Mouse (Mus musculus) midbrain, postnatal 0 days (tissue): Measurements from ENCODE around the gene 2310011J03Rik. TPM values are rescaled to one million over a fixed set of nuclear protein-coding genes. Genes with fewer than 3 reads are reported as not detected.
A peak's percentile ranks its signal among the peaks of the same experiment; 100 is the strongest.

Source experiments
- ATAC-seq: fragments of 200-750 bp; cut with Nextera tagmentation; 2 replicates; pipeline ENCODE4 v1.8.0; 2017; ENCODE audit warnings: moderate number of reproducible peaks, mild to moderate bottlenecking, moderate TSS enrichment, moderate library complexity; ENCODE audit not compliant: low FRiP score
- DNase-seq: peaks from one replicate; pipeline ENCODE4 v3.0.0-alpha.2; 2015; ENCODE audit warnings: low spot score
- H3K27ac ChIP-seq: fragments of 300-500 bp; sonication (generic); 2 replicates; pipeline ENCODE4 v1.5.1; 2014; ENCODE audit warnings: low read depth, mild to moderate bottlenecking, low read length, mixed read lengths
- H3K27me3 ChIP-seq: fragments of 300-500 bp; sonication (generic); 2 replicates; pipeline ENCODE4 v1.6.1; 2014; ENCODE audit warnings: low read length, control low read depth, mixed read lengths; ENCODE audit not compliant: insufficient read depth
- H3K36me3 ChIP-seq: fragments of 300-500 bp; sonication (generic); 2 replicates; pipeline ENCODE4 v1.6.1; 2014; ENCODE audit warnings: low read length, control low read depth, mixed read lengths; ENCODE audit not compliant: insufficient read depth
- H3K4me1 ChIP-seq: fragments of 300-500 bp; sonication (generic); 2 replicates; pipeline ENCODE4 v1.6.1; 2014; ENCODE audit warnings: mild to moderate bottlenecking, control low read depth, antibody characterized with exemption, low read length, mixed read lengths; ENCODE audit not compliant: insufficient read depth
- H3K4me2 ChIP-seq: fragments of 300-500 bp; sonication (generic); 2 replicates; pipeline ENCODE4 v1.6.1; 2014; ENCODE audit warnings: low read depth, mild to moderate bottlenecking, low read length, mixed read lengths; ENCODE audit not compliant: poor library complexity, severe bottlenecking
- H3K4me3 ChIP-seq: fragments of 300-500 bp; sonication (generic); 2 replicates; pipeline ENCODE4 v1.5.1; 2014; ENCODE audit warnings: low read depth, mild to moderate bottlenecking, low read length, moderate library complexity
- H3K9ac ChIP-seq: fragments of 300-500 bp; sonication (generic); replicated peaks from 2 replicates; pipeline ENCODE4 v1.6.1; 2014; ENCODE audit warnings: mild to moderate bottlenecking, low read length, moderate library complexity, mixed read lengths; ENCODE audit not compliant: poor library complexity, severe bottlenecking
- H3K9me3 ChIP-seq: fragments of 300-500 bp; sonication (generic); 2 replicates; pipeline ENCODE4 v1.6.1; 2016; ENCODE audit warnings: low read length, control low read depth
- CTCF ChIP-seq: IDR thresholded peaks from 2 replicates; pipeline ENCODE4 v1.5.1; 2016; ENCODE audit warnings: antibody characterized with exemption, mild to moderate bottlenecking
- WGBS: fragments of 180-500 bp; shearing (Covaris S2); extraction: QIAGEN DNeasy Blood & Tissue Kit; methylation state at CpG from one replicate; pipeline ENCODE4 v1.1.7; 2014; 5-methylcytosine and 5-hydroxymethylcytosine counted together
- polyA plus RNA-seq: library from polyadenylated mRNA; unstranded; fragments of >200 nt; fragmentation: Nextera tagmentation; extraction: Ambion mirVana; gene quantifications from 2 replicates; pipeline ENCODE4 v1.2.1, GENCODE M21; 2015
- total RNA-seq: library from RNA; depleted of rRNA; stranded (reverse); fragments of >200 nt; gene quantifications from 2 replicates; pipeline ENCODE4 v1.2.3, GENCODE M21; 2014

Gene 2310011J03Rik
- total and polyA plus RNA-seq, 2 experiments from 2014 or later: 23.1 to 26.5 TPM

DNA sequence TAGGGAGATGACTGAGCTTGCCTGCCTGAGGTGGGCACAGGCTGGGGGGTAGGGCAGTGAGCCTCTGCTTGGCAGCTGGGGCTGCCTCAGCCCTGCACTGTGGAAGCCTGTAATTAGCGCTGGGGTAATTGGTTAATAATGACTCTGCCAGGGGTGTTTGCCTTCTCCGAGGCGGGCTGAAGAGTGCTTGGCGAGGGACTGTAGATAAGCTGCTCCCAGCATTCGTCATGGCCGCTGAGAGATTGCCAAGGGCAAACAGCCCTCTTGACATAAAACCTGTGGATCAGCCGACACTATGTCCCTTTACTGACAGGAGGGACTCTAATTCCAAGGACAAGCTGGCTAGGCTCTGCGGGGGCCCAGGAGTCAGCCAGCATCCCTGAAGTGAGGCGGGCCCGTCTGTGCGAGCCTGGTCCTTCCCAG is 4.0 kb downstream of the 2310011J03Rik start:
- Histone ChIP-seq H3K9me3 (no peaks in the 10 kb centered on the region), H3K9ac (no peak overlapping the region), H3K36me3 (peaks cover 62% of the 10 kb centered on the region), H3K27me3 (no peaks in the 10 kb centered on the region), H3K4me3 (no peak overlapping the region), H3K4me1 (peaks cover 3% of the 10 kb centered on the region), H3K27ac (no peak overlapping the region), H3K4me2 (no peak overlapping the region)
- 41% methylated on average over 11 of the region's 11 CpGs for WGBS
- no peak for TF ChIP-seq CTCF
- DNase-seq: no peak
- no peak for ATAC-seq

DNA sequence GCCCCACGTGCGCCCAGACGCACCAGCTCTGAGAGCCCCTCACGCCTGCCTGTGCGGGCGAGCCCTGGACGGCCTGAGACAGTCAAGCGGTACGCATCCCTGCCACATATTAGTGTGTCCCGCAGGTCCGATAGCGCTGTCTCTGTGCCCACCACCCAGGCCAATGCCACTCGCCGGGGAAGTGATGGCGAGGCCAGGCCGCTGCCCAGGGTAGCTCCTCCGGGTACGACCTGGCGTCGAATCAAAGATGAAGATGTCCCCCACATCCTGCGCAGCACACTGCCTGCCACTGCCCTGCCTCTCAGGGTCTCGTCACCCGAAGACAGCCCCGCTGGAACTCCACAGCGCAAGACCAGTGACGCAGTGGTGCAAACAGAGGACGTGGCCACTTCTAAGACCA is 5.0 kb downstream of the 2310011J03Rik start:
- H3K9me3 ChIP-seq: no peaks in the 10 kb centered on the region
- DNase-seq (no peak), ATAC-seq (no peak)
- no peak overlapping the region for H3K4me2 ChIP-seq
- no peaks in the 10 kb centered on the region for H3K27me3 ChIP-seq
- H3K27ac ChIP-seq: no peak overlapping the region
- no peak overlapping the region for H3K9ac ChIP-seq
- H3K36me3 ChIP-seq: peaks cover 72% of the 10 kb centered on the region
- WGBS: 56% methylated on average over 27 of the region's 27 CpGs
- peaks cover 3% of the 10 kb centered on the region for H3K4me1 ChIP-seq
- H3K4me3 ChIP-seq: no peak overlapping the region
- TF ChIP-seq CTCF: no peak

DNA sequence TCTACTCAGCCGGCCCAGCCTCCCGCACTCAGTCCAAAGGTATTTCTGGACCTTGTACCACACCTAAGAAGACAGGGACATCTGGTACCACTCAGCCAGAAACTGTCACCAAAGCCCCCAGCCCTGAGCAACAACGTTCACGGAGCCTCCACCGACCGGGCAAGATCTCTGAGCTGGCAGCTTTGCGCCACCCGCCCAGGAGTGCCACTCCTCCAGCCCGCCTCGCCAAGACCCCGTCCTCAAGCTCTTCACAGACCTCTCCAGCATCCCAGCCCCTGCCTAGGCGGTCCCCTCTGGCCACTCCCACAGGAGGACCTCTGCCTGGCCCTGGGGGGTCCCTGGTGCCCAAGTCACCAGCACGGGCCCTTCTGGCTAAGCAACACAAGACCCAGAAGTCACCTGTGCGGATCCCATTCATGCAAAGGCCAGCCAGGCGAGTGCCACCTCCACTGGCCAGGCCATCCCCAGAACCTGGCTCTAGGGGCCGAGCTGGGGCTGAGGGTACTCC is 5.8 kb downstream of the 2310011J03Rik start:
- Histone ChIP-seq H3K36me3 (peaks cover 74% of the 10 kb centered on the region), H3K4me2 (no peak overlapping the region), H3K9me3 (no peaks in the 10 kb centered on the region), H3K4me1 (peaks cover under 1% of the 10 kb centered on the region), H3K27me3 (no peaks in the 10 kb centered on the region), H3K9ac (no peak overlapping the region), H3K27ac (0 out of 2 replicates have a peak overlapping the region, but pooled peaks have one; percentile 18), H3K4me3 (no peak overlapping the region)
- 63% methylated on average over 16 of the region's 16 CpGs for WGBS
- no peak for DNase-seq
- no peak for TF ChIP-seq CTCF
- no peak for ATAC-seq

DNA sequence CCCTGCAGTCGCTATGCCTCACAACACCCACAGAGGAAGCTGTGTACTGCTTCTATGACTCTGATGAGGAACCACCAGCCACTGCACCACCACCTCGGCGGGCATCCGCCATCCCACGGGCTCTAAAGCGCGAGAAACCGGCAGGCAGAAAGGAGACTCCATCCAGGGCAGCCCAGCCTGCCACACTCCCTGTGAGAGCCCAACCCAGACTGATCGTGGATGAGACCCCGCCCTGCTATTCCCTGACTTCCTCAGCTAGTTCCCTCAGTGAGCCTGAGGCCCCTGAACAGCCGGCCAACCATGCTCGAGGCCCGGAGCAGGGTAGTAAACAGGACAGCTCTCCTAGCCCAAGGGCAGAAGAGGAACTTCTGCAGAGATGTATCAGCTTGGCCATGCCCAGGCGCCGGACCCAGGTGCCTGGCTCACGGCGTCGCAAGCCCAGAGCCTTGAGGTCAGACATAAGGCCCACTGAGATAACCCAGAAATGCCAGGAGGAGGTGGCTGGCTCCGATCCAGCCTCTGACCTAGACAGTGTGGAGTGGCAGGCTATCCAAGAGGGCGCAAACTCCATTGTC is 6.6 kb downstream of the 2310011J03Rik start:
- Histone ChIP-seq H3K4me1 (no peaks in the 10 kb centered on the region), H3K9me3 (no peaks in the 10 kb centered on the region), H3K36me3 (peaks cover 82% of the 10 kb centered on the region), H3K4me2 (no peak overlapping the region), H3K27me3 (no peaks in the 10 kb centered on the region), H3K4me3 (no peak overlapping the region), H3K9ac (no peak overlapping the region), H3K27ac (no peak overlapping the region)
- WGBS: 68% methylated on average over 20 of the region's 20 CpGs
- no peak for TF ChIP-seq CTCF
- no peak for DNase-seq
- ATAC-seq: no peak

DNA sequence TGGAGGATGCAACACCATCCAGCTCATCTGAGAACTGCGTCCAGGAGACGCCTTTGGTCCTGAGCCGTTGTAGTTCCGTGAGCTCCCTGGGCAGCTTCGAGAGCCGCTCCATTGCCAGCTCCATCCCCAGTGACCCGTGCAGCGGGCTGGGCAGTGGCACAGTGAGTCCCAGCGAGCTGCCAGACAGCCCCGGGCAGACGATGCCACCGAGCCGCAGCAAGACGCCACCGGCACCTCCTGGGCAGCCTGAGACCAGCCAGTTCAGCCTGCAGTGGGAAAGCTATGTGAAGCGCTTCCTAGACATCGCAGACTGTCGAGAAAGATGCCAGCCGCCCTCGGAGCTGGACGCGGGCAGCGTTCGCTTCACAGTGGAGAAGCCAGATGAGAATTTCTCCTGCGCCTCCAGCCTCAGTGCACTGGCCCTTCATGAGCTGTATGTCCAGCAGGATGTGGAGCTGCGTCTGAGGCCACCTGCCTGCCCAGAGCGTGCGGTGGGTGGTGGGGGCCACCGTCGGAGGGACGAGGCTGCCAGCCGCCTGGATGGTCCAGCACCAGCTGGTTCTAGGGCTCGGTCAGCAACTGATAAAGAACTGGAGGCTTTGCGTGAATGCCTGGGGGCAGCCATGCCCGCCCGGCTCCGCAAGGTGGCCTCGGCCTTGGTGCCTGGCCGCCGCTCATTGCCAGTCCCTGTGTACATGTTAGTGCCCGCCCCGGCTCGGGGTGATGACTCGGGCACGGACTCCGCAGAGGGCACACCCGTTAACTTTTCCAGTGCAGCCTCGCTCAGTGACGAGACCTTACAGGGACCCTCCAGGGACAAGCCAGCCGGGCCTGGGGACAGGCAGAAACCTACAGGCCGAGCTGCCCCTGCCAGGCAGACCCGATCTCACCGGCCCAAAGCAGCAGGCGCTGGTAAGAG is 7.5 kb downstream of the 2310011J03Rik start:
- ATAC-seq: no peak

DNA sequence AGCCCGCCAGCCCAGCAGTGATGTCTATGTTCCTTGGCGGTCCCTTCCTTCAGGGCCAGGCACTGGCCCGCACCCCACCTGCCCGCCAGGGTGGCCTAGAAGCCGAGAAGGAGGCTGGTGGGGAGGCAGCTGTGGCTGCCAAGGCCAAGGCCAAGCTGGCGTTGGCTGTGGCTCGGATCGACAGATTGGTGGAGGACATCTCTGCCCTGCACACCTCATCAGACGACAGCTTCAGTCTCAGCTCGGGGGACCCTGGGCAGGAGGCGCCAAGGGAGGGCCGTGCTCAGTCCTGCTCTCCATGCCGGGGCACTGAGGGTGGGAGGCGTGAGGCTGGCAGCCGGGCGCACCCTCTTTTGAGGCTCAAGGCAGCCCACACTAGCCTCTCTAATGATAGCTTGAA is 8.8 kb downstream of the 2310011J03Rik start:
- no peak overlapping the region for H3K9ac ChIP-seq
- WGBS: 88% methylated on average over 16 of the region's 16 CpGs
- H3K9me3 ChIP-seq: no peaks in the 10 kb centered on the region
- no peak for TF ChIP-seq CTCF
- no peaks in the 10 kb centered on the region for H3K4me1 ChIP-seq
- DNase-seq: no peak
- H3K4me2 ChIP-seq: no peak overlapping the region
- 0 out of 2 replicates have a peak, but pooled peaks have one; percentile 1 for ATAC-seq
- no peak overlapping the region for H3K27ac ChIP-seq
- H3K36me3 ChIP-seq: peaks cover 87% of the 10 kb centered on the region
- H3K4me3 ChIP-seq: no peak overlapping the region
- H3K27me3 ChIP-seq: no peaks in the 10 kb centered on the region

More for the DNA sequence above, 7.5 kb downstream of the 2310011J03Rik start:
- Histone ChIP-seq H3K27me3 (no peaks in the 10 kb centered on the region), H3K36me3 (peaks cover 86% of the 10 kb centered on the region), H3K9ac (no peak overlapping the region), H3K9me3 (no peaks in the 10 kb centered on the region), H3K4me1 (no peaks in the 10 kb centered on the region), H3K27ac (no peak overlapping the region), H3K4me2 (no peak overlapping the region), H3K4me3 (no peak overlapping the region)
- DNase-seq: no peak
- TF ChIP-seq CTCF: no peak
- WGBS: 76% methylated on average over 53 of the region's 54 CpGs
